Mouse (Mus musculus): ENCODE measurements around the gene Zscan21. TPM values are rescaled to one million over a fixed set of nuclear protein-coding genes. Genes with fewer than 3 reads are reported as not detected.

Gene Zscan21
- polyA plus RNA-seq (2017; shearing (Covaris generic)): 10 to 100 TPM; 23.1 to 27.3 TPM

GRCm38 (mm10) chr5:138116255-138117198 is at the start of gene Zscan21:
Gene Zscan21 (plus strand): TSS chr5:138116903.

GRCm38 (mm10) chr5:138084996-138085395 is 31.7 kb upstream of the Zscan21 start, which contains the start of gene Zkscan1:
Gene Zkscan1 (plus strand): TSS chr5:138085084.

GRCm38 (mm10) chr5:138155443-138155976 is 38.8 kb downstream of the Zscan21 start, which contains the start of gene Zfp113:
Gene Zfp113 (minus strand): TSS chr5:138155744.

GRCm38 (mm10) chr5:138160842-138161665 is 44.4 kb downstream of the Zscan21 start, which contains the start of gene Cops6:
Gene Cops6 (plus strand): TSS chr5:138161071.

GRCm38 (mm10) chr5:138171695-138172491 is 55.2 kb downstream of the Zscan21 start, which contains the start of the genes Ap4m1 and Mcm7:
Gene Ap4m1 (plus strand): TSS chr5:138172002.
Gene Mcm7 (minus strand): TSS chr5:138172422.

Other genes with a start within 250 kb of the Zscan21 start
- 1 to 10 TPM in 1 of 2 experiments, not detected in 1; 6.5 TPM for gene Pilrb2, start 245.1 kb upstream of the Zscan21 start, polyA plus RNA-seq (2017; shearing (Covaris generic))
- 1 to 10 TPM in 1 of 2 experiments, under 1 TPM in 1; 0.11 to 1.0 TPM for gene Cyp3a13, start 195.3 kb upstream of the Zscan21 start, polyA plus RNA-seq (2017; shearing (Covaris generic))
- gene Gjc3, start 153.8 kb upstream of the Zscan21 start, polyA plus RNA-seq (2017; shearing (Covaris generic)): under 1 TPM in 1 of 2 experiments, not detected in 1; 0.04 TPM
- gene Azgp1, start 135.4 kb upstream of the Zscan21 start, polyA plus RNA-seq (2017; shearing (Covaris generic)): 1 to 10 TPM in 1 of 2 experiments, under 1 TPM in 1; 0.23 to 1.0 TPM
- gene Smok3a, start 95.6 kb upstream of the Zscan21 start, polyA plus RNA-seq (2017; shearing (Covaris generic)): 1 to 10 TPM in 1 of 2 experiments, under 1 TPM in 1; 0.11 to 2.1 TPM
- 1 to 10 TPM in 1 of 2 experiments, not detected in 1; 7.7 TPM for gene Smok3b, start 95.5 kb upstream of the Zscan21 start, polyA plus RNA-seq (2017; shearing (Covaris generic))
- 1 to 10 TPM in 1 of 2 experiments, under 1 TPM in 1; 0.35 to 2.9 TPM for gene Smok3c, start 63.7 kb upstream of the Zscan21 start, polyA plus RNA-seq (2017; shearing (Covaris generic))
- gene Zkscan1, start 31.8 kb upstream of the Zscan21 start, polyA plus RNA-seq (2017; shearing (Covaris generic)): 10 to 100 TPM; 11.9 to 14.3 TPM
- 10 to 100 TPM; 21.3 to 26.4 TPM for gene Zfp113, start 38.8 kb downstream of the Zscan21 start, polyA plus RNA-seq (2017; shearing (Covaris generic))
- gene Cops6, start 44.2 kb downstream of the Zscan21 start, polyA plus RNA-seq (2017; shearing (Covaris generic)): 100 to 1,000 TPM; 183 to 192 TPM
- 1 to 10 TPM; 8.1 to 8.7 TPM for gene Ap4m1, start 55.1 kb downstream of the Zscan21 start, polyA plus RNA-seq (2017; shearing (Covaris generic))
- gene Mcm7, start 55.5 kb downstream of the Zscan21 start, polyA plus RNA-seq (2017; shearing (Covaris generic)): 10 to 100 TPM; 57.4 to 74.1 TPM
- gene Taf6, start 70.5 kb downstream of the Zscan21 start, polyA plus RNA-seq (2017; shearing (Covaris generic)): 10 to 100 TPM; 44.9 to 56.9 TPM
- gene Cnpy4, start 70.6 kb downstream of the Zscan21 start, polyA plus RNA-seq (2017; shearing (Covaris generic)): 10 to 100 TPM; 17.3 to 20.4 TPM
- gene Mblac1, start 77.4 kb downstream of the Zscan21 start, polyA plus RNA-seq (2017; shearing (Covaris generic)): under 1 TPM; 0.93 to 0.99 TPM
- 1 to 10 TPM in 1 of 2 experiments, under 1 TPM in 1; 0.49 to 1.4 TPM for gene Nxpe5, start 109.0 kb downstream of the Zscan21 start, polyA plus RNA-seq (2017; shearing (Covaris generic))
- gene Lamtor4, start 138.6 kb downstream of the Zscan21 start, polyA plus RNA-seq (2017; shearing (Covaris generic)): 100 to 1,000 TPM in 1 of 2 experiments, 10 to 100 TPM in 1; 61.4 to 105 TPM
- 10 to 100 TPM; 35.3 to 42.7 TPM for gene BC037034, start 147.1 kb downstream of the Zscan21 start, polyA plus RNA-seq (2017; shearing (Covaris generic))
- gene Gal3st4, start 155.9 kb downstream of the Zscan21 start, polyA plus RNA-seq (2017; shearing (Covaris generic)): 1 to 10 TPM; 1.1 to 1.6 TPM
- under 1 TPM in 1 of 2 experiments, not detected in 1; 0.02 TPM for gene Gm43720, start 163.1 kb downstream of the Zscan21 start, polyA plus RNA-seq (2017; shearing (Covaris generic))
- 1 to 10 TPM in 1 of 2 experiments, under 1 TPM in 1; 0.86 to 2.2 TPM for gene Gpc2, start 163.1 kb downstream of the Zscan21 start, polyA plus RNA-seq (2017; shearing (Covaris generic))
- gene Stag3, start 163.3 kb downstream of the Zscan21 start, polyA plus RNA-seq (2017; shearing (Covaris generic)): 1 to 10 TPM in 1 of 2 experiments, under 1 TPM in 1; 0.96 to 1.7 TPM
- 10 to 100 TPM in 1 of 2 experiments, 1 to 10 TPM in 1; 6.0 to 20.3 TPM for gene Pvrig, start 225.1 kb downstream of the Zscan21 start, polyA plus RNA-seq (2017; shearing (Covaris generic))

All from inflammation-experienced regulatory T-cells (primary cell).